Mouse (Mus musculus): ENCODE data around the gene Ncstn.

Ncstn gene

DNA sequence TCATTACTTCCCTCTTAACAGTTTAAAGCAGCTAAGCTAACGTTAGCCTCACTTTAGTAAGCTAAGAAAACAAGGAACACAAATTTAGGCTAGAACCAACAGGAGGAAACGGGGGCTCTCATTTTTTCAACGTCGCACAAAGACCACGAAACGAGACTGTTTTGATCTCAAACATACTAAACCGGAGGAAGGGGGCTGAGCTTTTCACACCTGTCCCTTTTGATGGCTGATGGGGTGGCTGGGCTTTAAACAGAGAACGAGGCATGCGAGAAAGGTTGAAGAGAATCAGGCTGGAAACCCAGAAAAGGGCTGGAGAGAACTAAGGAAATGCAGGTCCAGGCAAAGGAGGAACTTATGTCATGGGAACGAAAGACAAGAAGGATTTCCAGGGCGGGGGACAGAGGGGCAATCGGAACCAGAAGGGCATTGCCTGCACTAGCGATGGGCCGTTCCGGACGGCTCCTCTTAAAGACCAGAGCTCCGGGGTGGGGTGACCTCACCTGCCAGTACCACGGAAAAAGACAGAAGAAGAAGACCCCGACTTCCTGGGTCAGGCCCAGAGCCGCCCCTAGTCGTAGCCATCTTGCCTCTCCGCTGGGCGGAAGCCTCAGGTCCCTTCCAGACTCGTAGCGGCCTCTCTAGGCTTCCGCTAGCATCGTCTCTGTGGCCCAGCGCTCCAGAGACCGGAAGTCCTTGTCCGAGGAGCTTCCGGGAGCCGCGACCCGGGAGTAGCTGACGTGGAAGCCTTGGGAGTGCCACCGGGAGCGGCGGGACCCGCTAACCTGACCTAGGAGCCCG lies at the start of gene Ncstn, which contains the start of gene Copa:
TSS of gene Ncstn (minus strand) at position 695 of the 798 bp plus-strand sequence.
TSS of gene Copa (plus strand) at position 429 of the 798 bp plus-strand sequence.
- DNase-seq: peak; percentile 95

- DNase-seq: no peak
Observed at GRCm38 (mm10) chr1:172132319-172132718, 49.7 kb upstream of the Ncstn start.

DNA sequence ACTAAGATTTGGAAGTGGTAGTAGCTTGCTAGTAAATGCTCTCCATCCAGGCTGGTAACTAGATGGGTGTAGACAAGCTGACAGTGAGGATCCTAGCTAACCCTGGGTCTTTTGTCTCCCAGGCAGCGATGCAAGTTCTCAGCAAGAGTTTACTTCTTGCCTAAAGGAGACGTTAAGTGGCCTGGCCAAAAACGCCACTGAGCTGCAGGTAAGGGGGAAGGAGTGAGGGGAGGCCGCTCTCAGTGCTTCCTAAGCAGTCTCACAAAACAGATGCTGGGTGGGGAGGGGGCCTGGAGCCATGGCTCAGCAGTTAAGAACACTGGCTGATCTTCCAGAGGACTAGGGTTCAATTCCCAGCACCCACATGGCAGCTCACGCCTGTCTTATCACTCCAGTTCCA lies 47.2 kb upstream of the Ncstn start:
- DNase-seq: no peak

DNA sequence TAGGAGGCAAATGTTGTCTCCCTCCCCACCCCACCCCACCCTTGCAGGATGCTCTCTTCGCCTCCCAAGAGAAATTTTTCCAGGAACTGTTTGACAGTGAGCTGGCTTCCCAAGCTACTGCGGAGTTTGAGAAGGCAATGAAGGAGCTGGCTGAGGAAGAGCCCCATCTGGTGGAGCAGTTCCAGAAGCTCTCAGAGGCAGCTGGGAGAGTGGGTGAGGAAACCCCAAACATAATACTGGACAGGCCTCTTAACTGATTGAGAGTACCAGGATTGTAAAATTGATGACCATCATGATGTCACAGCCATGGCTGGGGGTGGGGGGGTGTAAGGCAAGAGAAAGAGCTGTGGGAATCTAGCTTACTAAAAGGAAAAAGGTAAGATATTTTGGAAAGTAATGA lies 46.5 kb upstream of the Ncstn start:
- peak; percentile 43 for DNase-seq

- no peak for DNase-seq
Observed at GRCm38 (mm10) chr1:172128563-172128962, 46.0 kb upstream of the Ncstn start.

GRCm38 (mm10) chr1:172127487-172127886 lies 44.9 kb upstream of the Ncstn start:
- no peak for DNase-seq

- DNase-seq: peak; percentile 86
Observed at GRCm38 (mm10) chr1:172126376-172127347, 44.1 kb upstream of the Ncstn start, which contains the start of gene Pex19. Gene Pex19 (plus strand): TSS chr1:172126755.

GRCm38 (mm10) chr1:172124572-172124971 lies 42.0 kb upstream of the Ncstn start:
- DNase-seq: no peak

- DNase-seq: no peak
Observed at GRCm38 (mm10) chr1:172122671-172123070, 40.1 kb upstream of the Ncstn start.

- peak; percentile 31 for DNase-seq
Observed at GRCm38 (mm10) chr1:172119720-172120119, 37.1 kb upstream of the Ncstn start.

DNA sequence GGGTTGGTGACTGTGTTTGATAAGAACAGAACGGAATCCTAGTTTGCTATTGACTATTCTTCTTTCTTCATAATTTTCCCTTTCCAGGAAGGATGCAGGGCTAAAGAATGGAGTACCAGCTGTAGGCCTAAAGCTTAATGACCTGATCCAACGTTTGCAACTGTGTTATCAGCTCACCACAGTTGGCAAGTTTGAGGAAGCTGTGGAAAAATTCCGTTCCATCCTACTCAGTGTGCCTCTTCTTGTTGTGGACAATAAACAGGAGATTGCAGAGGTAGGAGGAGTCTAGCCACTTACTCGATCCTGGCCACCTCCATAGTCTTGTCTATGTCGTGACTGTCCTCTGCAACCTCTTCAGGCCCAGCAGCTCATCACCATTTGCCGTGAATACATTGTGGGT lies 36.5 kb upstream of the Ncstn start:
- no peak for DNase-seq

DNA sequence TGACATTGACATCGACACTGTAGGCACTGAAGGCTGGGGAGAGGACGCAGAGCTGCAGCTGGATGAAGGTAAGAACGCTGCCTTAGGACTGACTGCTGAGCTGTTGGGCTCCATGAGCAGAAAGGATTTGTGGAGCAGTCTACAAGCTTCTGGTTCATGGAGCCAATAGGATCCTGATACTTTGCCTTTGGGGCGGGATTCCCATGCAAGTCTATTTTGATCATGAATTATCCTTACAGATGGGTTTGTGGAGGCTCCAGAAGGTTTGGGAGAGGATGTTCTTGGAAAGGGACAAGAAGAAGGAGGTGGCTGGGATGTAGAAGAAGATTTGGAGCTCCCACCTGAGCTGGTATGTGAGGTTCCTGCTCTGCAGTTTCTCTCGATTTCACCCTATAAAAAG lies 34.4 kb upstream of the Ncstn start:
- DNase-seq: peak; percentile 32

DNA sequence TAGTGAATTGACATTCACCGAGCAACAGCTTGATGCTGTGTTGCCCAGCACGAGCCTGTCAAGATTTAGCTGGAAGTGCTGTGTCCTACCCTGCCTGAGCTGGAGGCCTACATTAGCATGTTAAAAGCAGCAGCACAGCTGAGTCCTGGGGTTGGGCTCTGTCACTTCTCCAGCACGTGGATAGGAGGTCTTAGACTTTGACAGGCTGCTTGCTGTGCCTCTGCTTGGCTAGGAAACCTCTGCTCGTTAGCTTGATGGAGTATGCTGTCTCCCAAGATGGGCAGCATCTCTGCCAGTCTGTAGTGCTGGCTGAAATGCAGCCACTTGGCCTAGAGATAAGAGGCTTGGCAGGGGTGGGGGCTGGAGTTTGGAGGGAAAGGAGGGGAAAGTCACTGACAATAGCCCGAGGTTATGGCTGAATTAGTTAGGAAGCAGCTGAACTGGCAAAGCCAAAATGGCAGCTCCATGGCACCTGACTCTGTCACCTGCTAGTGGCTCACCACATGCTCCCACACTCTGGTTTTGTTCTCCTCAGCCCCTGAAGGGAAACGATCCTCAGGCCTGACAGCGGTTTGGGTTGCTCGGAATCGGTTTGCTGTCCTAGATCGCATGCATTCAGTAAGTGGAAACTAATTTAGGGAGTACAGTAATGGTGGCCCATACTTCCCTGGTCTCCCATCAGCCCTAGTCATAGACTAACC lies 25.3 kb upstream of the Ncstn start:
- no peak for DNase-seq

DNA sequence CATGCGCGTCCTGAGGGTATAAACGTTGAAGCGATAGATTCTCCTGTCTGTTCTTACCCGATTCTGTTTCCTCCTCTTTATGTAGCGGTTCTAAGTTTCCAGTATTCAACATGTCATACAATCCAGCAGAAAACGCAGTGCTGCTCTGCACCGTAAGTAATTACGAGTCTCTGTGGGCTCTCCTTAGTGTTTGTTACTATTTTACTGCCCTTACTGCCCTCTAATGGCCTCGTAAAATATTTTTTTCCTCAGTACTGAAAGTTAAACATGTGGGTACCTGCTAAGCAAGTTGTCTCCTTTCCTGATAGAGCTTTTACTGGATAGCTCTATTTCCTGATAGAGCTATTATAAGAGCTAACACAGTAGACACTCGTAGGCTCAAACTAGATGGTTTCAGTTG lies 22.5 kb upstream of the Ncstn start:
- no peak for DNase-seq

DNA sequence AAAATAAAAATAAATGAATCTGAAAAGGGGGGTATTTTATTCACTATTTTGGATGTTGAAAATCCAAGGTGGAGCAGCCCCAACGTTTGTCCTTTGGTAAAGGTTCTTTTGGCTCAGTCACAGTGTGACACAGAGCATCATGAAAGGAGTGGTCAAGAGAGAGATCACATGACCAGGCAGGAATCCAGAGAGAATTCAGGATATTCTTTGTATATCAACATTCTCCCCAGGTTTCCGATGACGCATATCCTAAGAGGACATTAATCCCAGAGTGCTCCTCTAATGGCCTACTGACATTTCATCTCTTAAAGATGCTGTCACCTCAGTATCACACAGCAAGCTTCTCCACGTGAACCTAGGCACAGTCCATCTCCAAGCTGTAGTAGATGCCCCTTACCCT lies 21.0 kb upstream of the Ncstn start:
- DNase-seq: no peak

DNA sequence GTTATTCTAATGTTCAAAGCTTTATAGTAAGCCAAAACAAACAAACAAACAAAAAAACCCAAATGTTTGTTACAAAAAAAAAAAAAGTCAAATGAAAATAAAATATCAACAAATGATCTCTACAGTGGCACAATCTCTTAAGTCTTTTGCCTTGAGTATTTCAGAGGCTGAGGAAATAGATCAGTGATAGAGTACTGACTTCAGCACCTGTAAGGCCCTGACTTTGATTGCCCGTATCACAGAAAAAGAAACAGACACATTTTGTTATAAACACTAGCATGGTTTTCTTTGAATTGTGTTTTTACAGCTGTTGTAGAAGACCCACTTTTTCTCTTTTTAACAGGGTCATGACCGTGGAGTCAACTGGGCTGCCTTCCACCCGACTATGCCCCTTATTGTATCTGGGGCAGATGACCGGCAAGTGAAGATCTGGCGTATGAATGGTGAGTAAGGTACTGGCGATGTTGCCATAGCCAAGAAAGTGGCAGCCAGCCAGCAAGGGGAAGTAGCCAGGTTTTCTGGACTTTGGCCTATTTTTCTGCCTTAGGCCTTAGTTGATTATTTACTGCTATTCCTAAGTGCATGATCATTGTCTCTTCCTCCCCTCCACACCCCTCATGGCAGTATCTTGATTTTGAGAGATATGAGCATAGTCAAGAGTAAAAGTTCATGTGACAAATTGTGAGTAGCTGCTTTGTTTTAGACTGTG lies 16.9 kb upstream of the Ncstn start:
- no peak for DNase-seq

DNA sequence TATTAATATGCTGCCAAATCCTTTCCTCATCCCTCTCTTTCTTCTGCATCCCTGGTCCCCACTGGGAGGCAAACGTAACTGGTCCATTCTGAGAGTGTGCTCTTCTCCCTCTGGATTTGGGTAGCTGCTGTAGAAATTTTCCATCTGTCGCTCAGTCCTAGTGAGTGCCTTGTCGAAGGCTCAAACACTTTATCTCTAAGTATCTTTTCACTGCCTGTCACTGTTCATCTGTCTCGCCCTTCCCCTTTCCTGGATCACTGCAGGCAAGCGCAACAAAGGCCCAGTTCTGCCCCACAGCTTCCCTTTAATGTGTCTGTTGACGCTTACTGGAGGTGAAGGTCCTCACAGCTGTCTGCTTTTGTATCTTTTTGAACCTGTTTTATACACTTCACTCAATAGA lies 12.6 kb upstream of the Ncstn start:
- DNase-seq: no peak

DNA sequence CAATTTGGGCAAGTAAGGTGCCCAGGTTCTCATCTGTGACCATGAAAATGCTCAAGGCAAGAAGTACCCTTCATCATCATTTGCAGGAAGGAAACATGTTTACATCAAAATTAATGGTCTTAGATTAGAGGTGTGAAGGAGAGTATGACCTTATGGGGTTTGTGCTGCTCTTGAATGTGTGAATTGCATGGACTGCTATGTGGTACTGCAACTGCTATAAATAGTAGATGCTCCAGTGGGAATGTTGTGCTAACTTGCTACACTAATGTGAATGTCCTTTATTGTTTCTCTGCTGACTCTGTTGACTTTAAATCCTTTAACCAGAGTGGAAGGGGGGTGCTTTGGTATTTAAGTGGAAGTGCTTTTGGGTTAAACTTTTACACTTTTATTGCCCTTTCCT lies 11.7 kb upstream of the Ncstn start:
- DNase-seq: no peak

DNA sequence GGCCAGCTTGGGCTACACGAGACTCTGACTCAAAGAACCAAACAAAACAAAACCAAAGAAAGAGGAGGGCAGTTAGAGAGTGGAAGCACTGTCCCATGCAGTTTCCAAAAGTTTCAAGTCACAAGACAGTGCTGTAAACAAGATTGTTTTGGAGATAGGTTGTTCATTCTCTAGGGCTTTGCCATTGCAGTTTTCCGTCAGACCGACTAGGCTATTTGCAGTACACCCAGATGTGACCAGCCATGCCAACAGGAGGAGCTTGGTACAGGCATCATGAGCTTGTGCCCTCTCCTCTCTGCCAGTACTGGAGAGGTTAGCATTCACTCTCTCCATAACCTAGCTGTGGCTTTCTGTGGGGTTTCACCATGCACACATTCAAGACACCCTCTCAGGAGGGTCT lies 10.9 kb upstream of the Ncstn start:
- DNase-seq: no peak

GRCm38 (mm10) chr1:172082899-172083445 lies 377 bp upstream of the Ncstn start:
- no peak for DNase-seq

DNA sequence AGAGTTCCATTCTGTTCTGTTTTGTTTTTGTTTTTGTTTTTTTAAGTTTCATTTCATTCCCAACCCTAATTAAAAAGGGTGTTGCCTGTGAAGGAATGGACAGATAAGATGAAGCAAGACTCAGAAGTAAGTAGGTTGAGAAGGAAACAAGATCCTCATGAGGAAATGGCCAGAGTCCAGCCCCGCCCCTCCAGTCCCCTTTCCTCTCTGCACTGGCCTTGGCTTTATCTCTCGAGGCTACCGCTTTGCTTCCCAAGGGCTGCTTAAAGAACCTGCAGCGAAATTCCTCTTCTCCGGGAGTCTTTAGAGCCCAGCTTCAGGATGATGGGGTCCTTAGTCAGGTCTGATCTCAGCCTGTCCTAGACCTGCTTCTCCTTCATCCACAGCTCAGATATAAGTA lies 4.6 kb downstream of the Ncstn start:
- DNase-seq: no peak

GRCm38 (mm10) chr1:172072604-172073003 lies 10.0 kb downstream of the Ncstn start:
- no peak for DNase-seq

Data from right cerebral cortex, adult 18-20 months (tissue).